Mouse (Mus musculus) ES-E14 (cell line): Measurements from ENCODE around the gene BC048403. TPM values are rescaled to one million over a fixed set of nuclear protein-coding genes. Genes with fewer than 3 reads are reported as not detected.

Source experiments
- DNase-seq: peaks from one replicate; pipeline ENCODE4 v3.0.0-alpha.2; 2013; ENCODE audit warnings: low read depth, low spot score
- H3K27ac ChIP-seq: 2 replicates; pipeline ENCODE4 v1.5.1; 2012; ENCODE audit warnings: low read depth, mild to moderate bottlenecking, low read length, moderate library complexity, mixed read lengths; ENCODE audit not compliant: poor library complexity, insufficient read depth, severe bottlenecking
- H3K36me3 ChIP-seq: 2 replicates; pipeline ENCODE4 v1.6.1; 2012; ENCODE audit warnings: mild to moderate bottlenecking, low read length, moderate library complexity, mixed read lengths; ENCODE audit not compliant: control insufficient read depth, poor library complexity, insufficient read depth, severe bottlenecking
- H3K4me1 ChIP-seq, 2 experiments: fragments of 150-350 bp in 1 of 2; sonication (generic) in 1 of 2; 2 replicates each; pipeline ENCODE4 v1.6.1; 2012; ENCODE audit warnings: low read length in 2 of 2, mild to moderate bottlenecking in 1 of 2, mixed read lengths in 1 of 2; ENCODE audit not compliant: control insufficient read depth in 2 of 2, insufficient read depth in 2 of 2, poor library complexity in 1 of 2
- H3K4me3 ChIP-seq, 2 experiments: fragments of 150-350 bp in 1 of 2; sonication (generic) in 1 of 2; 2 replicates each; pipeline ENCODE4 v1.5.1; 2012; ENCODE audit warnings: low read length in 2 of 2, low read depth in 1 of 2, mild to moderate bottlenecking in 1 of 2, mixed read lengths in 1 of 2; ENCODE audit not compliant: insufficient read depth in 1 of 2, poor library complexity in 1 of 2, severe bottlenecking in 1 of 2
- H3K9ac ChIP-seq: 2 replicates; pipeline ENCODE4 v1.6.1; 2012; ENCODE audit warnings: low read depth, mild to moderate bottlenecking, low read length, mixed read lengths; ENCODE audit not compliant: poor library complexity, insufficient read depth, severe bottlenecking
- H3K9me3 ChIP-seq: fragments of 150-350 bp; sonication (generic); 2 replicates; pipeline ENCODE4 v1.6.1; 2012; ENCODE audit warnings: low read depth, mild to moderate bottlenecking, low read length; ENCODE audit not compliant: control insufficient read depth, insufficient read depth
- CHD2 ChIP-seq: IDR thresholded peaks from 2 replicates; pipeline ENCODE4 v1.6.1; 2014; ENCODE audit warnings: mild to moderate bottlenecking, low read depth, low read length, inconsistent platforms
- HCFC1 ChIP-seq: IDR thresholded peaks from 2 replicates; pipeline ENCODE4 v1.6.1; 2012; ENCODE audit warnings: low read length, inconsistent platforms, borderline replicate concordance; ENCODE audit not compliant: insufficient read depth
- MAFK ChIP-seq: IDR thresholded peaks from 2 replicates; pipeline ENCODE4 v1.6.1; 2014; ENCODE audit warnings: mild to moderate bottlenecking, low read depth, low read length, inconsistent platforms; ENCODE audit not compliant: insufficient read depth
- ZC3H11A ChIP-seq: IDR thresholded peaks from 2 replicates; pipeline ENCODE4 v1.6.1; 2012; ENCODE audit warnings: low read depth, mild to moderate bottlenecking, inconsistent platforms, low read length, borderline replicate concordance
- ZNF384 ChIP-seq: IDR thresholded peaks from 2 replicates; pipeline ENCODE4 v1.6.1; 2012; ENCODE audit warnings: low read depth, low read length, inconsistent platforms
- in situ Hi-C, 2 experiments: fragments of 600-800 bp; cut with MboI; formaldehyde crosslinking; loops; one replicate each; pipeline ENCODE4 v1.15.1; 2025; ENCODE audit warnings: low sequenced_read_pairs in 2 of 2, inconsistent platforms in 1 of 2; ENCODE audit not compliant: unreplicated experiment in 2 of 2
- total RNA-seq: library from RNA; depleted of rRNA; stranded (reverse); fragments of 300-350 nt; gene quantifications from 2 replicates; pipeline ENCODE4 v1.2.3, GENCODE M21; 2012; rRNA removed

Gene BC048403
- total RNA-seq, 1 experiment: 5.2 TPM

GRCm38 (mm10) chr10:121792661-121793060, 52.9 kb downstream of the BC048403 start:
- H3K4me3 ChIP-seq: no peak overlapping the region
- TF ChIP-seq ZNF384 (no peak), CHD2 (no peak), ZC3H11A (no peak), MAFK (no peak), HCFC1 (no peak)
- H3K27ac ChIP-seq: no peak overlapping the region
- H3K4me1 ChIP-seq: peaks cover 0 to 2% of the 10 kb centered on the region in 2 experiments; a peak in 1 of 4 replicates
- in situ Hi-C loops: no loop called here
- no peak for DNase-seq
- no peaks in the 10 kb centered on the region for H3K9me3 ChIP-seq
- no peaks in the 10 kb centered on the region for H3K36me3 ChIP-seq
- H3K9ac ChIP-seq: no peak overlapping the region

GRCm38 (mm10) chr10:121794486-121794885, 54.7 kb downstream of the BC048403 start:
- Histone ChIP-seq H3K9me3 (no peaks in the 10 kb centered on the region), H3K4me1 (peaks cover 0 to 2% of the 10 kb centered on the region in 2 experiments; a peak in 1 of 4 replicates), H3K36me3 (no peaks in the 10 kb centered on the region), H3K27ac (no peak overlapping the region), H3K9ac (no peak overlapping the region), H3K4me3 (no peak overlapping the region)
- in situ Hi-C loops: no loop called here
- no peak for DNase-seq
- TF ChIP-seq CHD2 (no peak), MAFK (no peak), HCFC1 (no peak), ZC3H11A (no peak), ZNF384 (no peak)

DNA sequence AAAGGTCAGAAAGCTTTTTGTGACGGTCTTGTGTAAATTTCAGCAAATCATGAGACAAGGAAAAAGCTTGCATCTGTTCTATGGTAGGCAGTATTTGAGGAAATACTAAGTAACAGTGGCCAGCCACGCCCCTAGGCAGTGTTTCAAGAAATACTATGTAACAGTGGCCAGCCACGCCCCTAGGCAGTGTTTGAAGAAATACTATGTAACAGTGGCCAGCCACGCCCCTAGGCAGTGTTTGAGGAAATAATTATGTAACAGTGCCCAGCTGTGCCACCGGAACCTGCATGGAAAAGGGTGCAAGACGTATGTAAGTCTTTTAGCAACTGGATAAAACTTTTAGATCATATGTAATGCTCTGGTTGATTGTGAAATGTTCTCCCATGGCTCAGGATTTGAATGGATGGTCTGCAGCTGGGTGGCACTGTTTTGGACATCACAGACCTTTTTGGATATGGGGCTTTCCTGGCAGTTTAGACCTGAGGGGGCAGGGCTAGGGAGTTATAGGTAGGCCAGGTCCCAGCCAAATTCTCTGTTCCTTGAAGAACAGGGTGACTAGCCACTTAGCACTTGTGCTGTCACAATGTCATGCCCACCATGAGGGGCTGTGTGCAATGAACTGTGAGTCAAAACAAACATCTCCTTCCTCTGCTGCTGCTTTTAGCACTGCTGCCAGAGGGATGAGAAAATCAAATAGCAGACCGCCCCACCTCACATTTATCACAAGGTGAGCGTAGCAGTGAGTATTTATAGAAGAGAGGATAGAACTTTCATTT, 56.5 kb downstream of the BC048403 start:
- Histone ChIP-seq H3K36me3 (no peaks in the 10 kb centered on the region), H3K4me1 (peaks cover 0 to 2% of the 10 kb centered on the region in 2 experiments; a peak in 1 of 4 replicates), H3K4me3 (no peak overlapping the region), H3K9ac (no peak overlapping the region), H3K27ac (no peak overlapping the region), H3K9me3 (no peaks in the 10 kb centered on the region)
- TF ChIP-seq HCFC1 (no peak), MAFK (no peak), ZNF384 (no peak), CHD2 (no peak), ZC3H11A (no peak)
- no peak for DNase-seq
- in situ Hi-C loops: no loop called here

- no peak overlapping the region for H3K4me3 ChIP-seq
- H3K9me3 ChIP-seq: no peaks in the 10 kb centered on the region
- no peak for DNase-seq
- H3K4me1 ChIP-seq: no peaks in the 10 kb centered on the region
- TF ChIP-seq HCFC1 (no peak), ZC3H11A (no peak), ZNF384 (no peak), CHD2 (no peak), MAFK (no peak)
- no peak overlapping the region for H3K27ac ChIP-seq
- H3K9ac ChIP-seq: no peak overlapping the region
- in situ Hi-C loops: no loop called here
- H3K36me3 ChIP-seq: no peaks in the 10 kb centered on the region
These were observed 60.3 kb downstream of the BC048403 start for GRCm38 (mm10) chr10:121800041-121800440.

Other genes with a start within 250 kb of the BC048403 start
- gene Tbk1, start 153.2 kb upstream of the BC048403 start, total RNA-seq: 19.7 and 25.7 TPM in 2 replicates
- 128 and 129 TPM in 2 replicates for gene Xpot, start 113.6 kb upstream of the BC048403 start, total RNA-seq
- 0.13 and 0.21 TPM in 2 replicates for gene D930020B18Rik, start 98.3 kb upstream of the BC048403 start, total RNA-seq